Mouse (Mus musculus) forebrain, embryonic 15.5 days (tissue): ENCODE measurements at regions not wholly inside any gene's neighbourhood (a gene's known extent, or its start where the extent isn't known, plus 50 kb on each side); places are given as distances from the start of the nearest gene placed in this dataset.
"Not testable (repeated sequence)": the region's sequence is repeated elsewhere in the genome, so short reads cannot be mapped to it uniquely, and the experiment has no call there.

Experiments used
- ATAC-seq: fragments of 200-750 bp; cut with Nextera tagmentation; replicated peaks from 2 replicates; pipeline ENCODE4 v1.8.0; 2017; ENCODE audit warnings: mild to moderate bottlenecking, moderate TSS enrichment, moderate library complexity
- H3K27ac ChIP-seq: fragments of 300-500 bp; sonication (generic); replicated peaks from 2 replicates; pipeline ENCODE4 v1.5.1; 2015; ENCODE audit warnings: mild to moderate bottlenecking, inconsistent platforms
- H3K27me3 ChIP-seq: fragments of 300-500 bp; sonication (generic); 2 replicates; pipeline ENCODE4 v1.6.1; 2015; ENCODE audit warnings: inconsistent platforms
- H3K36me3 ChIP-seq: fragments of 300-500 bp; sonication (generic); 2 replicates; pipeline ENCODE4 v1.6.1; 2015; ENCODE audit warnings: mild to moderate bottlenecking, inconsistent platforms
- H3K4me1 ChIP-seq: fragments of 300-500 bp; sonication (generic); 2 replicates; pipeline ENCODE4 v1.6.1; 2015; ENCODE audit warnings: inconsistent platforms
- H3K4me2 ChIP-seq: fragments of 300-500 bp; sonication (generic); replicated peaks from 2 replicates; pipeline ENCODE4 v1.6.1; 2015; ENCODE audit warnings: mild to moderate bottlenecking, inconsistent platforms
- H3K4me3 ChIP-seq: fragments of 300-500 bp; sonication (generic); 2 replicates; pipeline ENCODE4 v1.5.1; 2015; ENCODE audit warnings: mild to moderate bottlenecking, inconsistent platforms
- H3K9ac ChIP-seq: fragments of 300-500 bp; sonication (generic); replicated peaks from 2 replicates; pipeline ENCODE4 v1.6.1; 2015; ENCODE audit warnings: mild to moderate bottlenecking, inconsistent platforms
- H3K9me3 ChIP-seq: fragments of 300-500 bp; sonication (generic); 2 replicates; pipeline ENCODE4 v1.6.1; 2016; ENCODE audit warnings: inconsistent platforms
- WGBS: fragments of 180-500 bp; shearing (Covaris S2); methylation state at CpG from one replicate; pipeline ENCODE4 v1.1.7; 2015; ENCODE audit warnings: mixed read lengths; 5-methylcytosine and 5-hydroxymethylcytosine counted together

DNA sequence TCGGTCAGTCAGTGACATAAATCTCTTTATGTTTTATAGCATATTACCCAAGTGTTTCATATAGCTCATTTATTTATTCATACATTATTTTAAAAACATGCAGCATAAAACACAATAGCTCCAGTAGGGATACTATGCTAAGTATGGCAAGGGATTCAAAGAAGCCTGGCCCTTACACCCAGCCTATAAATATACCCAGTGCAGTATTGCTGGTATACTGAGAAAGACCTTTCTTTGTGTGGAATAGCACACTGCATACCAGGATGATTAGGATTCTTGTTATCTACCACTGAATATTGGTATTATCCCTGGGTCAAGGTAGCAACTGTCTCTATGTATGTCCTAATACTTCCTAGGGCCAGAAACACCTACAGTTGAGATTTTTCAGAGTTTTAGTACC lies 389.4 kb downstream of the 1190002N15Rik start:
- H3K4me1 ChIP-seq = no peaks in the 10 kb centered on the region
- no peak for ATAC-seq
- no peak overlapping the region for H3K27ac ChIP-seq
- H3K9ac ChIP-seq = no peak overlapping the region
- no peak overlapping the region for H3K4me3 ChIP-seq
- no peaks in the 10 kb centered on the region for H3K9me3 ChIP-seq
- no peak overlapping the region for H3K4me2 ChIP-seq
- WGBS = 93% methylated on average over 1 of the region's 1 CpGs
- H3K36me3 ChIP-seq = no peaks in the 10 kb centered on the region
- H3K27me3 ChIP-seq = no peaks in the 10 kb centered on the region

DNA sequence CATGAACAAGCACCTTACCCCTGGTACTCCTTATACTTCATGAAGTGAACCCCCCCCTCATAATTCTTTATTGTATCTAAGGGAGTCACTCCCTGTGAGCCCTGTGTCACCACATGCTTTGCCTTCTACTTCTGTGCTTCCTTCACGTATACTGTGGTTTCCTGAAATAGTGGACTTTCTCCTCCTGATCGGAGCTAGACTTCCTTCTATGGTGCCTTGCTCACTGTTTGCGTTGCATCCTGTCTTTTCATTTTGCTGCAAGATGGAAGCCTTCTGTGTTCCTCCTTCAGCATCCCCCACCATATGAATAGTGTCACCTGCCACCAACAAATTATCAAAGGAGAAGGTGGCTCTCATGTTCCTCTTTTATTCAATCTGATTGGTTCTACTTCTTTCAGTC lies 391.1 kb downstream of the 1190002N15Rik start:
- Histone ChIP-seq H3K4me2 (no peak overlapping the region), H3K4me1 (no peaks in the 10 kb centered on the region), H3K36me3 (no peaks in the 10 kb centered on the region), H3K27me3 (no peaks in the 10 kb centered on the region), H3K9ac (no peak overlapping the region), H3K4me3 (no peak overlapping the region), H3K9me3 (no peaks in the 10 kb centered on the region), H3K27ac (no peak overlapping the region)
- 89% methylated on average over 3 of the region's 3 CpGs for WGBS
- no peak for ATAC-seq

DNA sequence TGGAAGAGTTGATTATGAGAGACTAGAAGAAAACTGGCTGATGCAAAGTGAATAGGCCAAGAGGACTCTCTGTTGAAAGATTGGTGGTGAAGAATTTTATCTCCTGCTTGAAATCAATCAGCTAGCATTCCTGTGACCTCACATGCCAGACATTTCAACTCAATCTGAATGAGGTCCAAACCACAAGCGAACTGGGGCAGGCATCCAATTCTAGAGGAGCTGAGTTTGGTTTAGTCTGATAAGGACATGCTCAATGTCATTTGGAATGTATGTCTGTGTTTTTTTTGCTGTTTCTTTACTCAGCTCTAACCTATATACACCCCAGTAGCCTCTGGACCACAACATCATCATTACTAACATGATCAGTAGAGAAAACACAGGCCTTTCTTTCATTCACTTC lies 401.4 kb downstream of the 1190002N15Rik start:
- WGBS = 80% methylated on average over 1 of the region's 1 CpGs
- H3K4me2 ChIP-seq = no peak overlapping the region
- H3K27me3 ChIP-seq = no peaks in the 10 kb centered on the region
- no peak for ATAC-seq
- H3K36me3 ChIP-seq = no peaks in the 10 kb centered on the region
- no peaks in the 10 kb centered on the region for H3K9me3 ChIP-seq
- no peak overlapping the region for H3K9ac ChIP-seq
- H3K4me1 ChIP-seq = no peaks in the 10 kb centered on the region
- H3K27ac ChIP-seq = no peak overlapping the region
- H3K4me3 ChIP-seq = no peak overlapping the region

DNA sequence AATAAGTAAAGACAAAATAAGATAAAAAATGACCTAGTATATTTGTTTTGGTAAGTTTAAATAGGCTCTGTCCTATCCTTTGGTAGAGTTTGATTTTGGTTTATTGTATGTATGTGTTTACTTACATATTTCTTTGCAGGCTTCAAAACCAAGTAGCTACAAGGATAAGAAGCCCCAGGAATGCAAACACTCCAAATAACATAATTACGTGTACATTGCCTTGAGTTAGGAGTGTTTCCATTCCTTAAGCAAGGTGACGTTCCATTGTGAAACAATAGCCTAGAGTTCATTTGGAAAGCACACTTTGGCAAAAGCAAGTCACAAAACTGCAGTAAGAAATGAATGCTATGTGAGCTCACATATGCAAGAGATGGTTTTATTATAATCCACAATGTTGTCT lies 404.2 kb downstream of the 1190002N15Rik start:
- no peak overlapping the region for H3K9ac ChIP-seq
- no peak overlapping the region for H3K4me2 ChIP-seq
- H3K27me3 ChIP-seq = no peaks in the 10 kb centered on the region
- no peaks in the 10 kb centered on the region for H3K9me3 ChIP-seq
- no peaks in the 10 kb centered on the region for H3K36me3 ChIP-seq
- WGBS = 84% methylated on average over 2 of the region's 2 CpGs
- no peak overlapping the region for H3K27ac ChIP-seq
- no peak overlapping the region for H3K4me3 ChIP-seq
- ATAC-seq = no peak
- H3K4me1 ChIP-seq = no peaks in the 10 kb centered on the region

DNA sequence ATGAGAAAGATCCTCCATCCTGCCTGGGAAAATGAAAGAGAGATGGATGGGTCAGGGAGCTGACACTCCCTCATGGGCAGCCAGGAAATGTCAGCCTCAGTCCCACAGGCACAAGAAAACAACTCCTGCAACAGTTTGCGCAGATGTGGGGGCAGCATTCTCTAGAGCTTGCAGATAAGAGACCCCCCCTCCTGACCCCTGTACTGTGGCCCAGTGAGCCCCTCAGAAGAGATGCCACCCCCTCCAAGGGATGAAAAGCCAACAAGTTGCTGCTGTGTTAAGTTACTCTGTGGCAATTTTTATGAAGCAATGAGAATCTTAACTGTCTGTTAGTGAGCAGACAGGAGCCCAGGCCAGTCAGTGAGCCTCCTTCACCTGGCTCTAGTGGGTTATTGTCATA lies 406.5 kb downstream of the 1190002N15Rik start:
- H3K27ac ChIP-seq = no peak overlapping the region
- no peaks in the 10 kb centered on the region for H3K27me3 ChIP-seq
- no peaks in the 10 kb centered on the region for H3K36me3 ChIP-seq
- H3K9ac ChIP-seq = no peak overlapping the region
- no peaks in the 10 kb centered on the region for H3K4me1 ChIP-seq
- no peaks in the 10 kb centered on the region for H3K9me3 ChIP-seq
- no peak overlapping the region for H3K4me2 ChIP-seq
- ATAC-seq = no peak
- 84% methylated on average over 1 of the region's 1 CpGs for WGBS
- no peak overlapping the region for H3K4me3 ChIP-seq

DNA sequence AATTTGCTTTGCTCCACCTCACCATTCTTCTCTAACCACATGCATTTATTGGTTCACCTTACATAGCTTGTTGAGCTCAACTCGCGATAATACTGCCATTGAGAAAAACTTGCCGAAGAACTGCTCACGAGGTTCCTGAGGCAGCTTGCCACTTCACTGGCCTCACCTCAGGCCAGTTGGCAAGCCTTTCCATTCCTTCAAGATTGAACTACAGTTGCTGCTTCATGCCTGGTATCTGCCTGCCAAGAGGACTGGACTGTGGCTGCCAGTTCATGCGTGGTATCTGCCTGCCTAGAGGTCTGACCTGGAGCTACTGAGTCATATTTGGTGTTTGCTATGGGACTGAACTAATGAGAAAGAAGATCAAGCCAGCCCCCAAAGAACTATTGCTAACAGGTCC lies 420.9 kb downstream of the 1190002N15Rik start:
- WGBS = 84% methylated on average over 5 of the region's 5 CpGs
- ATAC-seq = no peak
- Histone ChIP-seq H3K4me2 (no peak overlapping the region), H3K4me3 (no peak overlapping the region), H3K36me3 (no peaks in the 10 kb centered on the region), H3K27ac (no peak overlapping the region), H3K27me3 (no peaks in the 10 kb centered on the region), H3K9ac (no peak overlapping the region), H3K4me1 (no peaks in the 10 kb centered on the region), H3K9me3 (no peaks in the 10 kb centered on the region)

DNA sequence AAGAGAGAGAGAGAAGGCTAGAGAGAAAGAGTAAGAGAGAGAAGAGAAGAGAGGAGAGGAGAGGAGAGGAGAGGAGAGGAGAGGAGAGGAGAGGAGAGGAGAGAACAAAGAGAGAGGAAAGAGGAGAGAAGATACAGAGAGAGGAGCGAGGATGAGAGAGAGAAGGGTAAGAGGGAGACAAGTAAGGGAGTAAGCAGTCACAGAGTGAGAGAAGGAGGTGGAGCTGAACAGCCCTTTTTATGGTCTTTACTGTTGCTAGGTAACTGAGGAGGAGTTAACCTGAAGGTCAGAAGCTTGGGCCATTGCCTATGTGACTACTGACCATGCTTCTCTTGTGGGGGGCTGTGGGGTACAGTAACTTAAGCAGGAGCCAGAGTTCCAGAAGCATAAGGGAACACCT lies 430.2 kb downstream of the 1190002N15Rik start:
- H3K9me3 ChIP-seq, H3K27me3 ChIP-seq, H3K4me1 ChIP-seq, H3K9ac ChIP-seq, H3K4me2 ChIP-seq, H3K36me3 ChIP-seq, ATAC-seq, H3K27ac ChIP-seq, H3K4me3 ChIP-seq: not testable (repeated sequence)
- 80% methylated on average over 1 of the region's 1 CpGs for WGBS

DNA sequence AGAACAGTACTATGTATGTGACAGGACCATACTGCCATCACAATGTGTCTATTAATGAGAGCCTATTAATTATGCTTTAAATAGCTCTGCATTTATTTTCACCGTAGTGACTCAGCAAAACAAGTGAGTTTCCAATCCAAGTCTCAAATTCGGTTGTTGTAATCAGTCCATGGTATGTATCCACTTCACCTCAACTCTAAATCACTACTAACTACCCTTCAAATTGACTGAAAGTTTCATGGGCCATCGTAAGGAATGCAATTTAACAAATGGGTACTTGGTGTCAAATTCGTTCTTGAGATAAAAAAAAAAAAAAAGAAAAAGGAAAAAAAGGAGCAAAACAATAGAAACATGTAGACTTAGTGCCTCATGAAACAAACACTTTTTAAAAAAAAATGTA lies 433.2 kb downstream of the 1190002N15Rik start:
- no peak for ATAC-seq
- H3K27ac ChIP-seq = no peak overlapping the region

DNA sequence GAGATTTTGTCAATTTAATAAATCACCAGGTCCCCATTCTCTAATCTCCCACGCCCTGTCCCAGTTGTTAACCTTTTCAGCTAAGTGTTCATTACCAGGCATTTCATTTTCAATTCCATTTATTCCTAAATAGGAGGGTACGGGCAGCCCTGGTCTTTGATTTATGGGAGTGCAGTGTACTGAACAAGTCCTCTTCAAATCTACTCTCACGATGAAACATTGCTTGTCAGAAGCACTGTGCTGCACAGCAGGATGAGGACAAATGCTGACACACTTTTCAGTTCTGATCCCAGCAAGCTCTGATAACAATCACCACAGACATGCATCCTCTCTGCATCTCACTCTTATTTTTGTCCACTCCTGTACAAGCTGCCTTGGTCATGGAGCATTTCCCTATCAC lies 435.9 kb downstream of the 1190002N15Rik start:
- Histone ChIP-seq H3K27ac (no peak overlapping the region), H3K9ac (no peak overlapping the region), H3K27me3 (no peaks in the 10 kb centered on the region), H3K9me3 (no peaks in the 10 kb centered on the region), H3K4me2 (no peak overlapping the region), H3K36me3 (no peaks in the 10 kb centered on the region), H3K4me1 (no peaks in the 10 kb centered on the region), H3K4me3 (no peak overlapping the region)
- 69% methylated on average over 3 of the region's 3 CpGs for WGBS
- ATAC-seq = no peak

More for the DNA sequence above, 433.2 kb downstream of the 1190002N15Rik start:
- no peaks in the 10 kb centered on the region for H3K4me1 ChIP-seq
- no peaks in the 10 kb centered on the region for H3K9me3 ChIP-seq
- 84% methylated on average over 4 of the region's 4 CpGs for WGBS
- no peaks in the 10 kb centered on the region for H3K36me3 ChIP-seq
- no peak overlapping the region for H3K4me3 ChIP-seq
- no peak overlapping the region for H3K4me2 ChIP-seq
- H3K9ac ChIP-seq = no peak overlapping the region
- H3K27me3 ChIP-seq = no peaks in the 10 kb centered on the region

DNA sequence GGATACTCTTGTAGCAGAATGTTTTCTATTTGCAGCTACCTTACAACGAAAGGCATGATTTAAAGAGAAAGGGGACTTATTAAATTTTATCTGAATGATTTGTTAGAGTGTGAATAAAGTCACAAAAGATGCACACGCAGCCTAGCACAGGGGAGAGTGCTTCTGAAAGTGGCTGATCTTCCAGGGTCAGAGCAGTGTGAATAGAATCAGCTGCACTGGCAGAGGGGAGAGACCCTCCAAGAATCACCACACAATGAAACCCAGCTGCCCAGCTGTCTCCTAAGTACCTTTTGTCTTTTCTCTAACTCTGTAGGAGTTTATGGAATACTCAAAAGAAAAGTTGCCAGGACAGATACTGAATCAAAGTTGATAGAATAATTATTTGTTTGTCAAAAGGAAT lies 443.1 kb downstream of the 1190002N15Rik start:
- Histone ChIP-seq H3K27me3 (no peaks in the 10 kb centered on the region), H3K36me3 (no peaks in the 10 kb centered on the region), H3K9ac (no peak overlapping the region), H3K27ac (no peak overlapping the region), H3K4me3 (no peak overlapping the region), H3K4me1 (no peaks in the 10 kb centered on the region; the same call in 1 of the 2 replicates), H3K4me2 (no peak overlapping the region), H3K9me3 (no peaks in the 10 kb centered on the region)
- 38% methylated on average over 2 of the region's 2 CpGs for WGBS
- ATAC-seq = no peak

DNA sequence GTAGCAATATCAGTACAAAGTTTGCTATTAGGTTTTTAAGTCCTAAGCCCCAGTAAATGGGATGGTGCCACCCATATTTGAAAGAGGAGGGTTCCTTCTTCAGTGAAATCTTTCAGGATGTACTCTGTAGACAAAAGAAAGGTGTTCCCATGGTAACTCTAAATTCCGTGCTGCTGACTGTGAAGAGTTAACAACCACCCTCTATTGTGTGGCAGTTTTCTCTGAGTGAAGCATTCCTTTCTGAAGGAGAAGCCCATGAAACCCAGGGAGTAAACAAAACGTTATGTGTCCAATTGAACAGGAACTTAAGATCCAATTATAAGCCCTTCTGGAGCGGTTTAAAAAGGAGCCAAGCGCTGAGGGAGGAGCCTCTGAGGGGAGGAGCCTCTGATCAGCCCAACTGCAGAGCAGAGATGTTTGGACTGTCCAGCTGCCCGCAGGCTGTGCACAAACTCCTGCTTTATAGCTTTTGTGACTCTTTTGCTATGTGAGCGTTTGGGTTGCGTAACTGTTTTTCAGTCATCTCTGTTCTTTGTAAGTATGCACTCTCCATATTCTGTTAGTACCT lies 446.1 kb downstream of the 1190002N15Rik start:
- 14% methylated on average over 7 of the region's 7 CpGs for WGBS
- no peak overlapping the region for H3K27ac ChIP-seq
- peak; percentile 61 for ATAC-seq
- H3K9ac ChIP-seq = no peak overlapping the region
- no peaks in the 10 kb centered on the region for H3K9me3 ChIP-seq
- no peaks in the 10 kb centered on the region for H3K36me3 ChIP-seq
- no peaks in the 10 kb centered on the region; the same call in 1 of the 2 replicates for H3K4me1 ChIP-seq
- H3K4me3 ChIP-seq = no peak overlapping the region
- no peaks in the 10 kb centered on the region for H3K27me3 ChIP-seq
- no peak overlapping the region; the same call in 1 of the 2 replicates for H3K4me2 ChIP-seq

DNA sequence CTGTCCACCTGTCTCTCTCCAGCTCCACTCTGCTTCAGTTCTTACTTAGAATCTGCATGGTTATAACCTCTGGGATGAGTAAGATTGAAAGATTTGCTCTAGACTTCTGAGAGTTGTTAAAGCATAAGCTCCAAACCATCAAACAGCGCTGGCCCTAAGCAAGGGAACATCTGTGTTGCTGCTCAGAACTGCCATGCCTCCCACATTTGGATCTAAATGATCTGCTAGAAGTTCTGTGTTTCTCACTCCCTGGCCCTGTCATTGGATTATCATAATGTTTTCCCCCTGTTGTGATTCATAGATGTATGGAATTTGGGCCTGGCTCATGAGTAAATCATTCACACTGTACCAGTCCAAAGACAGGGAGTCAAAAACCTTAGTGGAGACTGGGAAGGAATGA lies 448.1 kb downstream of the 1190002N15Rik start:
- Histone ChIP-seq H3K27me3 (no peaks in the 10 kb centered on the region), H3K4me2 (no peak overlapping the region), H3K9ac (no peak overlapping the region), H3K36me3 (no peaks in the 10 kb centered on the region), H3K4me3 (no peak overlapping the region), H3K4me1 (no peaks in the 10 kb centered on the region; the same call in 1 of the 2 replicates), H3K27ac (no peak overlapping the region), H3K9me3 (no peaks in the 10 kb centered on the region)
- no peak for ATAC-seq
- 95% methylated on average over 1 of the region's 1 CpGs for whole genome bisulfite sequencing

DNA sequence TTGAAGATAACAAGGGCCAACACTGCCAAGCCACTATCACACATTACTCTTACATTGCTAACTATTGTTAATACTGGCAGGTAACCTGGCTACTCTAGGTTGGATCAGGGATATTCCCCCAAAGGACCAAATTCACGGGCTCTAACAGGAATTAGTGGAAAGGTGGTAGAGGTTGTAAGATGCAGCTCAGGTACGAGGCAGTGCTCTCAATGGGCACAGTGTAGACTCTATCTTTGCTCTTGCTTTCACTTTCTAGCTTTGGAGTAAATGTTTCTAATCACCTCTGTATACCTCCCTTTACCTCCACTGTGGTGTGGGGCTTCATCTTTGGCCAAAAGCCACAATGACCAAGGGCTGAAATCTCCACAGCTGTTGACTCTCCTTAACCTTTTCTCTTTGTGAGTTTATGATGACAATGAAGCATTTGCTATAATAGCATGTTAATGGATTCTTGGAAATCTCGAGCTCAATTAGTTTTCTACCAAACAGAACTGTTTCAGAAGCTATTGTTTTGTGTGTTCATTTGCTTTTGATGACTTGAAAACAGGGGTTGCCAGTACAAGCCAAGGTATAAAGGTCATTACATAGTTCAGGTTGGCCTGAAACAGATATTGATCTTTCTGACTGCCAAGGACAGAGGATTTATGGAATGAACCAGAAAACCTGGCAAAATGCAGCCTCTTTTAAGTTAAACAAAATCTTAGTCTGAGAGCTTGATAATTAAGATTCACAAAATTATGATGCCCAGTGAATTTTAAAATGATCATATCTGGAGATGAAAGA lies 454.1 kb downstream of the 1190002N15Rik start:
- WGBS = 82% methylated on average over 3 of the region's 3 CpGs
- H3K4me3 ChIP-seq = no peak overlapping the region
- no peaks in the 10 kb centered on the region for H3K27me3 ChIP-seq
- no peak overlapping the region for H3K4me2 ChIP-seq
- no peak for ATAC-seq
- no peaks in the 10 kb centered on the region for H3K4me1 ChIP-seq
- no peaks in the 10 kb centered on the region for H3K36me3 ChIP-seq
- no peaks in the 10 kb centered on the region for H3K9me3 ChIP-seq
- H3K27ac ChIP-seq = no peak overlapping the region
- no peak overlapping the region for H3K9ac ChIP-seq
